Mouse (Mus musculus) c-Kit-positive CD71-negative TER-119-negative erythroid progenitor cells, embryonic 14.5 days (primary cell): ENCODE measurements around the gene Srbd1.

Experiments
- DNase-seq: peaks from one replicate; pipeline ENCODE4 v3.0.0-alpha.2; 2013; ENCODE audit warnings: low read depth

Srbd1 gene

GRCm38 (mm10) chr17:86035146-86035545 is 109.8 kb downstream of the Srbd1 start:
- no peak for DNase-seq

GRCm38 (mm10) chr17:86034641-86035040 is 110.3 kb downstream of the Srbd1 start:
- no peak for DNase-seq

GRCm38 (mm10) chr17:86032113-86032714 is 112.8 kb downstream of the Srbd1 start:
- DNase-seq = no peak

GRCm38 (mm10) chr17:86030016-86030415 is 115.0 kb downstream of the Srbd1 start:
- DNase-seq = no peak

- no peak for DNase-seq
Measured at GRCm38 (mm10) chr17:86029175-86029574, 115.8 kb downstream of the Srbd1 start.

- no peak for DNase-seq
Measured at GRCm38 (mm10) chr17:86027577-86028199, 117.3 kb downstream of the Srbd1 start.

DNA sequence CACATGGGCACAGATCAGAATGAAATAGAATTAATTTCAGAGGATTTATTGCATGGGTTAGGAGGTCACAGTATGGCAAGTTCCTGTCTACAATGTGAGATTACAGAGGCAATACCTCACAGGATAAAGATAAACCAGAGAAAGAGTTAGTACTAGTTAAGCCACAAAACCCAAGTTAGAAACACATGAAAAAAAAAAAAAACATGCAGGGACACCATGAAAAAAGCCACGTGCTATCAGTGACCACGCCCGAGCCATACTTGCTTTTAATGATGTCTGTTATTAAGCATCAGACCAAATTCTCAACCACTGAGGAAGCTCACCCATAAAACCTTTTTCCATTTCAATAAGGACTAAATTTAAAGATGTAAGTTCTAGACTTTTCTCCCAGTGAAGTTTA is 120.4 kb downstream of the Srbd1 start:
- DNase-seq = no peak

DNA sequence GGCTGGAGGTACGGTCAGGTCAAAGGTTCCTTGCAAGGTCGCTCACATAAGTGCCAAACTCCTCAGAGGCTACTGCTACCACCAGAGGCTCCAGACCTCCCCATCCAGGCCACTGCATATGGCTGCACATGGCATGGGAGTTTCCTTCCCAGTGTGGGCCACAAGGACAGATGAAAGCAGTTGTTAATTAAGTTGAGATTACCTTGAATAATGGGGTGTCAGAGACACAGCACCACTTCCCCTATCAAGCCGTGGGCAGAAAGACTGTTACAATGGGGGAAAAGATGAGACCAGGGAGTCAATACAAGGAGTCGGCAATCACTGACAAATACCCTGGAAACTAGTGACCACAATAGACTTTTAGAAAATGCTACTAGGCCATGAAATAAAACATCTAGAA is 122.6 kb downstream of the Srbd1 start:
- DNase-seq = no peak

GRCm38 (mm10) chr17:86021815-86022214 is 123.2 kb downstream of the Srbd1 start:
- no peak for DNase-seq

GRCm38 (mm10) chr17:86021231-86021630 is 123.7 kb downstream of the Srbd1 start:
- no peak for DNase-seq

DNA sequence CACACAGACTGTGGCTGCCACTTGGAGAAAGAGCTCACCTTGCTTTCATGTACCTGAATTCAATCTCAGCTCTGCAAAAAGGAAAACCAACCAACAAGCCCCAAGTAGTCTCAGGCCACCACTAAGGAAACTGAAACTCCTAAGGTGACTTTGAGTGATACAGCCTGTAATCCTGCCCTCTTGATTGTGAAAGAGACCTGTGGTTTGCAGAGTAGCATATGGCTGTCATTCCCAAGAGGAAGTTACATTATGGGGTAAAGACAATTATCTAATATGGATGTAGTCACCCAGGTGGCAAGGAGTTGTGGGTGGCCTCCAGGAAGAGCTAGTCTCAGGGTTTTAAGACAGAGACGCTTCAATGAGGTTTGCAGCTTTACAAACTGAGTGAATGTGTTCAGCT is 125.2 kb downstream of the Srbd1 start:
- DNase-seq = no peak

GRCm38 (mm10) chr17:86014246-86014645 is 130.7 kb downstream of the Srbd1 start:
- DNase-seq = no peak

DNA sequence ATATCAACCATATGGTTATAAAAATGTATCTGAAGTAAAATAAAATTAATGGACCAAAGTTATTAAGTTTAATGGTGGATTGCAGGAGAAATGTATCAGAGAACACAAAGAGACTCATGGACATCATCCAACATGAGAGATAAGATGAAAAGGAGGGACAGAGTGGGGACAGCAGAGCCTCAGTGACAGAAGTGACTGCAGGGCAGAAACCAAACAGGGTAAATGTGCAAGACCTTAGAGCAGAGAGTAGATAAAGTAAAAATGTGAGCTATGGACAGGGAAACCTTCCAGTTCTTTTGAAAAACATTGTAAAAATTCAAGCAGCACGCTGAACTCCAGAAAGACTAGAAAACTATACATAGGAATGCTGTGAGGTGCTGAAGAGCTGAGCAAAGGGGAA is 132.4 kb downstream of the Srbd1 start:
- DNase-seq = no peak

GRCm38 (mm10) chr17:86011849-86012248 is 133.1 kb downstream of the Srbd1 start:
- no peak for DNase-seq

- no peak for DNase-seq
Measured at GRCm38 (mm10) chr17:86008401-86008800, 136.6 kb downstream of the Srbd1 start.

DNA sequence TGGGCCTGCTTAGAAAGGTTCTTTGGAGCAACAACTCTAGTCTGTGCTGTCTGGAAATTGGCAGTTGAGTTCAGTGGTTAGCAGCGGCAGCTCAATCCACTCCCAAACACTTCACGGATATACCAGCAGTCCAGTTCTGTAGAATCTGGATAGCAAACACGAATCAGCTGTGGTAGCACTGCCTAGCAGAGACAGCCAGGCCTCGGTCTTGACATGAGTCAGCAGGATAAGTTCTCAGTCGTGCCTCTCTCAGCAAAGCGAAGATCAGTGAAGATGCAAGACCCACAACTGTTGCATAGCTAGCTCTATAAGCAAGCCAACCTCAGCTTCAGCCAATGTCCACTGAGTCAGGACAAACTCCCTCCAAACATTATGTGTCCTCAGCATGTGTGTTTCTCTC is 142.9 kb downstream of the Srbd1 start:
- no peak for DNase-seq

DNA sequence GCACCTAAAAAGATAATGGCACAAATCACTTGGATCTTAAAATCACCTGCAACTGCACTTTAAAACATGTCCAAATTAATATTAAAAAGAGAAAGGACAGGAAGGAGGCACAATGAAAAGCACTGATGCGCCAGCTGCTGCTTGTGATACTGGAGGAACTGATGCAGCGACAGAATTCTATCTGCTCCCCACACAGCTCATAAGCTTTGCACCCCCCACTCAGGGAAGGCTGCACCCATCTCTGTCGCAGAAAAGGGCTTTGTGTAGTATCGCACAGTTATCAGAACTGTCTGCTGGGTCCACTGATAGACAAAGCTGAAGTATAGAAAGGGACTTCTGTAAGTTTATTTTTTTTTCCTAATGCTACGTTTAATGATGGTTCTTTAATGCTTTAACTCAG is 143.3 kb downstream of the Srbd1 start:
- DNase-seq = no peak

DNA sequence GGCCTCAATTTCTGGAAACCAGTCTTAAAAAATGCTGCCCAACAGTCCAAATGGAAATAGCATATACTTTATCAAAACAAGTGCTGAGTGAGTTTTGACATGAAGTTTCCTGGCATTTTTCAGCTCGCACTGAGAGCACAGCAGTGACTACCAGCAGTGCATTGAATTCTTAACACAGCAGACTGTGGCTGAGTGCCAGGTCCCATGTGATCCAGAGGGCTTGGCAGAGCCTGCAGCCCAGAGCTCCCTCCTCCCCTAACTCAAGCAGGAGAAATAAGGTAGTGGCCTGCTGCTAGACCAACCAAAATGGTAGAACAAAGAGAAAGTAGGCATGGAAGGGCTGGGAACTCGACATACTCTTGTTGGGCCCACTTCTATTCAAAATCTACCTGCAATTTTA is 149.2 kb downstream of the Srbd1 start:
- no peak for DNase-seq

DNA sequence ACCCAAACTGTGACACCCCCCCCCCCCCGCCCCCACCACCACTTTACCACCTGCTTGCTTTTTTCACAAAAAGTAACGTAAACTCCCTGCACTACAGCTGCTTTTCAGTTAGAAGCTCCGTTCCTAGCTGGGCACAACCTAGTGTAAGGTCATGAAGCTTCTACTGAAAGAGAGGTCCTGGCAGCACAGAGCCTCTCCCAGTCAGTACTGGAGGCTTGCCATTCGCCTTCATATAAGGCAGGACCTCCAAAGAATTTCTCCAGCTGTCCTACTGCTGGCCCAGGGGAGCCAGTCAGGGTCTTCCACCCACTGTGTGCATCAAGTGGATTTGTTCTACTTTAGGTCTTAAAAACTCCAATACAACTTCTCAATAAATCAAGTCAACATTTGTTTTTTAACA is 149.9 kb downstream of the Srbd1 start:
- no peak for DNase-seq

DNA sequence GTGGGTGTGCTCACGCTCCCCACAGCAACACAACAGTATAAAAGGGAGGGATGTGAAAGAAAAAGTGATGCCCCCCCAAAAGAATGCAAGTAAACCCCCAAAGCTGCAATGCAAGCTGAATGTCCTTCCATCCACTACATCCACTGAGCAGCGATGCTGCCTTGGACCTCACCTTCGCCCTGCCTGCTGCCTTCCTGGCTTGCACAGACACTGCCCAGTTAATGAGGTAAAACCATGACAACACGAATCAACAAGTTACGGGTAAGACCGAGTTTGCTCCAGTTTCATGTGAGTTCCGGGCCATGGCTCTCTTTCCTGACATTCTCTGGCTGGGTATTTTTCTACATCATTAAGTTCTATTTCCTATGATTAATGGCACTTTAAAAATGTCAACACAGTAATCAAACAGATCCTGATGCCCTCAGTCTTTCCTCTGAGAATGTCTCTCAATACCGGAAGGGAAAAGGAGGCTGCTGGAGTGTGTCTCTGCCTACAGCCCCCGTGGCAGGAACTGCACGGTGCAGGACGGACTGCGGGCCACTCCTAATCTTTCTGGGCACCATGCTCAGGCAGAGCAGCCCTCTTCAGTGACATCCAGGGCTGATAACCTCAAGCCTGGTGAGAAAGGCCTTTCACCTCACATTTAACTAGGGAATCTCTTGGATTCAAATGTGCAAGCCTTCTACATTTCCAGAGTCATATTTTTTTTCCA is 155.8 kb downstream of the Srbd1 start:
- DNase-seq = no peak

GRCm38 (mm10) chr17:85987531-85987930 is 157.4 kb downstream of the Srbd1 start:
- DNase-seq = no peak

- DNase-seq = no peak
Measured at GRCm38 (mm10) chr17:85986624-85987023, 158.4 kb downstream of the Srbd1 start.

GRCm38 (mm10) chr17:85986181-85986580 is 158.8 kb downstream of the Srbd1 start:
- DNase-seq = no peak

DNA sequence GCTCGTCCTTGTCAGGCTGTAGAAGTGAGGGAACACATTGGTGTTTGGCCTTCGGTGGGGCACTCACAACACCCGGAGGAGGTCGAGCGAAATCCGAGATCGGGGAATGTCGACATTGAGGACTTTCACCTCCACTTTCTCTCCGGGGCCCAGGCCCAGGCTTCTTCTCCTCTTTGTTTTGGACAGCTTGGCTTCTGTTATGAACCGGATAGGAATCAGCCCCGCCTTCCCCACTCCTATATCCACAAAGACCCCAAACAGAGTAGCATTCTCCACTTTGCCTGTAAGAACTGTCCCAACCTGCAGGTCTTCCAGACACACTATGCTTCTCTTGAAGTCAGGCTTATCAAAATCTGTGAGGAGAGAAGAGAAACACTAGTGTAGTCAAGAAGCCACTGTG is 159.8 kb downstream of the Srbd1 start:
- no peak for DNase-seq
